Mouse (Mus musculus): ENCODE data around the gene Espl1. TPM values are rescaled to one million over a fixed set of nuclear protein-coding genes. Genes with fewer than 3 reads are reported as not detected.

Gene Espl1
- polyA plus RNA-seq, 2 experiments, result 27.2 to 40.0 TPM

DNA sequence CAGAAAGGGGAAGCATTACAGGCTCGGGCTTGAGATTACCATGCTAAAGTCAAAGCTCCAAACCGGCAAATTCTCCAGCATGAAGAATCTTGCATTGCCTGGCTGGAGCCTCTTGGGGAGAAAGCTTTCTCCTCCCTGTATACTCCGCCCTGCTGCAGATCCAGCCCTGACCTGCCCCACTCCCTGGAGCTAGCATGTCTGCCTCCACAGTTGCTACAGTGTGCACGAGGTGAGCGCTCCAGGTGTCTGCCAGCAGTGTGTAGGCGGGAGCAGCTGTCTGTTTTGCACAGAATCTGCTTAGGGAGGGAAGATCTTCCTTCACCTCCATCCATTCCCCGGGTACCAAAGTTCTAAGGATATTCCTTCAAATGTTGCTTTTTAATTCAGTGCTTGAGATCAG is 33.5 kb upstream of the Espl1 start:
- H3K27me3 ChIP-seq (ENCODE audit: control insufficient read depth, insufficient read depth, low read length), result no peaks in the 10 kb centered on the region
- H3K4me1 ChIP-seq (ENCODE audit: control insufficient read depth, insufficient read depth, low read length), result peaks cover 38% of the 10 kb centered on the region
- H3K4me2 ChIP-seq (replicated peaks; ENCODE audit: low read depth, low read length, severe bottlenecking), result no peak overlapping the region
- no peak for TF ChIP-seq POLR2A (IDR thresholded peaks at IDR 0.05; ENCODE audit: borderline replicate concordance, extremely low read depth, insufficient read depth, insufficient read length)
- no peak overlapping the region for H3K27ac ChIP-seq (replicated peaks; ENCODE audit: low read depth, low read length)
- WGBS, result 49% methylated on average over 7 of the region's 7 CpGs
- 0 out of 2 replicates have a peak overlapping the region, but pooled peaks have one; percentile 9 for H3K9ac ChIP-seq (ENCODE audit: low read depth, low read length, severe bottlenecking)
- no peaks in the 10 kb centered on the region for H3K9me3 ChIP-seq (ENCODE audit: control insufficient read depth, low read length)
- ATAC-seq (ENCODE audit: low FRiP score, low read depth) (no peak), DNase-seq (ENCODE audit: low spot score) (no peak)
- no peaks in the 10 kb centered on the region for H3K36me3 ChIP-seq (ENCODE audit: control insufficient read depth, insufficient read depth, low read length)
- no peak overlapping the region for H3K4me3 ChIP-seq (replicated peaks; ENCODE audit: low read length)

DNA sequence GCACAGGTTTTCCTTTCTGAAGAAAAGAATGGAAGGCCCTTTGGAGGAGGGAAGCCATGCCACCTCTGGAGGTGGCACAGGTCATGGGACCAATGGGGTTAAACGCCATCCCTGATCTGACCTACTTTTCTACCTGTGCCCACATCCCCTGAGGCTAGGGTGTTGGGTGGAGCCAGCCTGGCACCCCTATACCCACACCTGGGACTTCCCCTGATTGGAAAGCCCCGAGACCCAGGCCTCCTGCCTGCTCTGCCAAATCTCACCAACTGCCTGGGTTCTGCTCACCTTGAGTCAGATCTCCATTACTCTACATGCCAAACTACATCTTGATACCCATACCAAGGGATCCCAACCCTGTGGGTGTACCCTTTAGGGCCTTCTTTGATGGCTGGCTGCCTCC is 33.0 kb upstream of the Espl1 start:
- Histone ChIP-seq H3K36me3 (ENCODE audit: control insufficient read depth, insufficient read depth, low read length) (no peaks in the 10 kb centered on the region), H3K9ac (ENCODE audit: low read depth, low read length, severe bottlenecking) (no peak overlapping the region), H3K4me3 (replicated peaks; ENCODE audit: low read length) (no peak overlapping the region), H3K9me3 (ENCODE audit: control insufficient read depth, low read length) (no peaks in the 10 kb centered on the region), H3K4me1 (ENCODE audit: control insufficient read depth, insufficient read depth, low read length) (peaks cover 34% of the 10 kb centered on the region), H3K4me2 (replicated peaks; ENCODE audit: low read depth, low read length, severe bottlenecking) (no peak overlapping the region), H3K27me3 (ENCODE audit: control insufficient read depth, insufficient read depth, low read length) (no peaks in the 10 kb centered on the region), H3K27ac (replicated peaks; ENCODE audit: low read depth, low read length) (no peak overlapping the region)
- no peak for TF ChIP-seq POLR2A (IDR thresholded peaks at IDR 0.05; ENCODE audit: borderline replicate concordance, extremely low read depth, insufficient read depth, insufficient read length)
- DNase-seq (ENCODE audit: low spot score) (no peak), ATAC-seq (ENCODE audit: low FRiP score, low read depth) (no peak)
- WGBS, result 66% methylated on average over 2 of the region's 2 CpGs

DNA sequence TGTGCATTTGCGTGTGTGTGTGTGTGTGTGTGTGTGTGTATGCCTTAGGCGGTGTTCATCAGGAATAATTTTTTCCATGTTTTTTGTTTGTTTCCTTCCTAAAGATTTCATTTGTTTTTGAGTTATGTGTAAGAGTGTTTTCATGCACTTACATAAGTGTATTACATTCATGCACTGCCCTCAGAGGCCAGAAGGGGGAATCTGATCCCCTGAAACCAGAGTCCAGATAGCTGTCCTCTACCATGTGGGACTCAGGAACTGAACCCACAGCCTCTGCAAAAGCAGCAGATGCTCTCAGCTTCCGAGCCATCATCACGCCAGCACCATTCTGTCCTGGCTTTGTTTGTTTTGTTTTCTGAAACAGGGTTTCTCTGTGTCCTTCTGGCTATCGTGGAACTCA is 30.5 kb upstream of the Espl1 start:
- no peaks in the 10 kb centered on the region for H3K36me3 ChIP-seq (ENCODE audit: control insufficient read depth, insufficient read depth, low read length)
- TF ChIP-seq POLR2A (IDR thresholded peaks at IDR 0.05; ENCODE audit: borderline replicate concordance, extremely low read depth, insufficient read depth, insufficient read length), result no peak
- peaks cover 15% of the 10 kb centered on the region; the same call in 1 of the 2 replicates for H3K4me1 ChIP-seq (ENCODE audit: control insufficient read depth, insufficient read depth, low read length)
- H3K9ac ChIP-seq (ENCODE audit: low read depth, low read length, severe bottlenecking), result no peak overlapping the region
- DNase-seq (ENCODE audit: low spot score) (no peak), ATAC-seq (ENCODE audit: low FRiP score, low read depth) (no peak)
- H3K27ac ChIP-seq (replicated peaks; ENCODE audit: low read depth, low read length), result no peak overlapping the region
- 84% methylated on average over 5 of the region's 5 CpGs for WGBS
- H3K9me3 ChIP-seq (ENCODE audit: control insufficient read depth, low read length), result no peaks in the 10 kb centered on the region
- no peaks in the 10 kb centered on the region for H3K27me3 ChIP-seq (ENCODE audit: control insufficient read depth, insufficient read depth, low read length)
- no peak overlapping the region for H3K4me2 ChIP-seq (replicated peaks; ENCODE audit: low read depth, low read length, severe bottlenecking)
- no peak overlapping the region for H3K4me3 ChIP-seq (replicated peaks; ENCODE audit: low read length)

DNA sequence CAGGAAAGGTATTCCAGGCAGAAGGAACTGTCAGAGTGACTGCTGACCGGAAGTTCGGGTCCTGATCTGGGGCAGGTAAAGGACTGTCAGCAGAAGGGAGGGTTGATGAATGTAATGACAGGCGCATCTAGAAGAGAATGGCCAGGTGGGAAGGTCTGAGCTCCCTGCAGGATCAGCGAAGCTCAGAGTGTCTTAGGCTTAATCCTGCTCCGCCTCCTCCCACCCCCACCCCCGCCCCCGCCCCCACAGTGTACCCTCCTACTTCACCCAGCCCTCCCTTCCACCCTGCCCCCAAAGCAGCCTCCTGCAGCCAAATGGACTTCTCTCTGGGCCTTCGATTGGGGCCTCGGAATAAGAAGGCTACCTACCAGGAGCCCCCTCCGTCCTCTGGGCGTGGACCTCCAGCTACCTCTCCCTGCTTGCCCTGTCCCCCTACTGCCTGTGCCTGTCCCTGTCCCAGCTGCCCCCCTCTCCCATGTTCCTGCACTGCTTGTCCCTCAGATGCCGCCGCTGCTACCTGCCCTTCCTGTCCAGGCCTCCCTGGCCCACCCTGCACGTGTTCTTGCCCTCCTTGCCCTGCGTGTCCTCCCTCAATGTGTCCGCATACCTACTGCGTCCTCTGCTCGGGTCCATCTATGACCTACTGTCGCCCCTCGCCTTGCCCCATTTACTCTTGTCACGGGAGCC is 25.6 kb upstream of the Espl1 start, which contains the start of gene Gm9918:
Gene Gm9918 (plus strand): TSS at position 290 of the 687 bp plus-strand sequence.
- ATAC-seq (ENCODE audit: low FRiP score, low read depth) (peak; percentile 15; the same call in 1 of the 2 replicates), DNase-seq (ENCODE audit: low spot score) (no peak)
- no peaks in the 10 kb centered on the region for H3K9me3 ChIP-seq (ENCODE audit: control insufficient read depth, low read length)
- WGBS, result 10% methylated on average over 19 of the region's 21 CpGs
- TF ChIP-seq POLR2A (IDR thresholded peaks at IDR 0.05; ENCODE audit: borderline replicate concordance, extremely low read depth, insufficient read depth, insufficient read length), result no peak
- no peaks in the 10 kb centered on the region for H3K36me3 ChIP-seq (ENCODE audit: control insufficient read depth, insufficient read depth, low read length)
- peak within 1 kb of the TSS; percentile 32 for H3K4me3 ChIP-seq (replicated peaks; ENCODE audit: low read length)
- no peak within 1 kb of the TSS for H3K27ac ChIP-seq (replicated peaks; ENCODE audit: low read depth, low read length)
- peak within 1 kb of the TSS; percentile 65 for H3K4me2 ChIP-seq (replicated peaks; ENCODE audit: low read depth, low read length, severe bottlenecking)
- peaks cover 12% of the 10 kb centered on the region; the same call in 1 of the 2 replicates for H3K4me1 ChIP-seq (ENCODE audit: control insufficient read depth, insufficient read depth, low read length)
- peak within 1 kb of the TSS; percentile 52 for H3K9ac ChIP-seq (ENCODE audit: low read depth, low read length, severe bottlenecking)
- H3K27me3 ChIP-seq (ENCODE audit: control insufficient read depth, insufficient read depth, low read length), result no peaks in the 10 kb centered on the region

DNA sequence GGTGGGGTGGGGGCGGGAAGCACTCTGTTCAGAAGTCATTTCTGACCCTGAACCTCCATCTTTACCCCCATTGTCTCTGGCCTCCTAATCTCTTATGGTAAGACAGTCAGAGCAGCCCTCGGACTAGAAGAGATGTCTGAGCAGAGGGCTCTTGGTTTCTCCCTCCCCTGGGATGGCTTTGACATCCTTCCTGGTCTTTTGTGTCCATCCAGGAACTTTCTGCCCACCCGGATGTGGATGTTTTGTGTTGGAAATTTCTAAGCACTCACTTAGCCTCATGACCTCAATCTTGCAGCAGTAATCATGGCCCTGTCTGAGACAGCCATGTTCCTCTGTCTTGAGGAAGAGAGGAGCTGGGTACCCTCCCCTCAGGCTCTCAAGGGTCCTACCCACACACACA is 24.6 kb upstream of the Espl1 start:
- DNase-seq (ENCODE audit: low spot score) (no peak), ATAC-seq (ENCODE audit: low FRiP score, low read depth) (no peak)
- Histone ChIP-seq H3K4me2 (replicated peaks; ENCODE audit: low read depth, low read length, severe bottlenecking) (peak overlapping the region; percentile 65; the same call in 1 of the 2 replicates), H3K36me3 (ENCODE audit: control insufficient read depth, insufficient read depth, low read length) (no peaks in the 10 kb centered on the region), H3K27me3 (ENCODE audit: control insufficient read depth, insufficient read depth, low read length) (no peaks in the 10 kb centered on the region), H3K27ac (replicated peaks; ENCODE audit: low read depth, low read length) (no peak overlapping the region), H3K4me3 (replicated peaks; ENCODE audit: low read length) (peak overlapping the region; percentile 32; the same call in 1 of the 2 replicates), H3K9ac (ENCODE audit: low read depth, low read length, severe bottlenecking) (no peak overlapping the region), H3K4me1 (ENCODE audit: control insufficient read depth, insufficient read depth, low read length) (peaks cover 12% of the 10 kb centered on the region; the same call in 1 of the 2 replicates), H3K9me3 (ENCODE audit: control insufficient read depth, low read length) (no peaks in the 10 kb centered on the region)
- WGBS, result 40% methylated on average over 3 of the region's 3 CpGs
- TF ChIP-seq POLR2A (IDR thresholded peaks at IDR 0.05; ENCODE audit: borderline replicate concordance, extremely low read depth, insufficient read depth, insufficient read length), result no peak

All from limb, embryonic 14.5 days (tissue).